Comparison of ENCODE assay signal across 19 mouse cellular contexts in genomic region chr3:136678386-136678785, GRCm38 (mm10). TPM values are rescaled to one million over a fixed set of nuclear protein-coding genes. Genes with fewer than 3 reads are reported as not detected.
DNase-seq lines count a peak whose midpoint lies in the region; ATAC-seq and TF ChIP-seq lines count a peak whose summit lies in the region.
"Had no signal": no experiment of that assay in that cellular context is flagged by ENCODE, and none has a peak within 500 bp of the region (broad histone marks: within the 10 kb centered on the region; RNA-seq: fewer than 3 reads in every experiment).

No protein-coding gene starts in this region.

- WGBS in forebrain, postnatal 0 days = 33% methylated on average over 8 of the region's 8 CpGs
- WGBS in forebrain, embryonic 13.5 days = 54% methylated on average over 8 of the region's 8 CpGs
- 29% methylated on average over 8 of the region's 8 CpGs for WGBS in lung, embryonic 15.5 days
- WGBS in lung, adult 2 months = 25% methylated on average over 8 of the region's 8 CpGs

- no peak overlapping the region for H3K27ac ChIP-seq in forebrain, postnatal 0 days (ENCODE audit: low read depth, low read length)
- no peak overlapping the region for H3K27ac ChIP-seq in forebrain, embryonic 13.5 days
- H3K27ac ChIP-seq in lung, embryonic 15.5 days = no peak overlapping the region
- H3K27ac ChIP-seq: embryonic facial prominence, embryonic 13.5 days; liver, embryonic 15.5 days had no signal

- H3K4me3 ChIP-seq in forebrain, postnatal 0 days (ENCODE audit: low read depth, low read length) = no peak overlapping the region
- H3K4me3 ChIP-seq in forebrain, embryonic 13.5 days = no peak overlapping the region
- no peak overlapping the region for H3K4me3 ChIP-seq in lung, embryonic 15.5 days
- no peak overlapping the region for H3K4me3 ChIP-seq in lung, adult 2 months (replicated peaks; ENCODE audit: extremely low read depth, low read depth, low read length)
- H3K4me3 ChIP-seq: embryonic facial prominence, embryonic 13.5 days; liver, embryonic 15.5 days; megakaryocyte, embryonic 14.5 days had no signal

- TF ChIP-seq POLR2A in lung, adult 2 months (IDR thresholded peaks at IDR 0.05; ENCODE audit: borderline replicate concordance, extremely low read depth, low read depth, low read length) = no peak

- H3K4me2 ChIP-seq in forebrain, postnatal 0 days (ENCODE audit: low read depth) = no peak overlapping the region
- H3K4me2 ChIP-seq in forebrain, embryonic 13.5 days = no peak overlapping the region
- H3K4me2 ChIP-seq in lung, embryonic 15.5 days = no peak overlapping the region
- H3K4me2 ChIP-seq: embryonic facial prominence, embryonic 13.5 days; heart, embryonic 11.5 days; liver, embryonic 15.5 days had no signal

- no peak overlapping the region for H3K9ac ChIP-seq in forebrain, postnatal 0 days
- no peak overlapping the region for H3K9ac ChIP-seq in forebrain, embryonic 13.5 days
- no peak overlapping the region for H3K9ac ChIP-seq in lung, embryonic 15.5 days
- H3K9ac ChIP-seq: embryonic facial prominence, embryonic 13.5 days; liver, embryonic 15.5 days had no signal

- no peaks in the 10 kb centered on the region for H3K36me3 ChIP-seq in forebrain, postnatal 0 days (ENCODE audit: insufficient read depth)
- H3K36me3 ChIP-seq in forebrain, embryonic 13.5 days (ENCODE audit: poor library complexity, severe bottlenecking) = no peaks in the 10 kb centered on the region
- no peaks in the 10 kb centered on the region for H3K36me3 ChIP-seq in lung, embryonic 15.5 days
- H3K36me3 ChIP-seq: embryonic facial prominence, embryonic 13.5 days; liver, embryonic 15.5 days had no signal

- no peaks in the 10 kb centered on the region for H3K27me3 ChIP-seq in forebrain, postnatal 0 days (ENCODE audit: insufficient read depth, low read length)
- H3K27me3 ChIP-seq in forebrain, embryonic 13.5 days = no peaks in the 10 kb centered on the region
- no peaks in the 10 kb centered on the region for H3K27me3 ChIP-seq in lung, embryonic 15.5 days
- H3K27me3 ChIP-seq: embryonic facial prominence, embryonic 13.5 days; liver, embryonic 15.5 days; megakaryocyte, embryonic 14.5 days had no signal

- ATAC-seq in forebrain, postnatal 0 days = peak; percentile 14; the same call in 1 of the 2 replicates
- ATAC-seq in forebrain, embryonic 13.5 days = no peak; the same call in 1 of the 2 replicates
- ATAC-seq in lung, embryonic 15.5 days (ENCODE audit: borderline replicate concordance, extremely low read depth, low FRiP score, low TSS enrichment) = peak; percentile 64; the same call in 1 of the 2 replicates
- ATAC-seq: hindbrain, embryonic 16.5 days; midbrain, embryonic 16.5 days had no signal

- TF ChIP-seq CTCF in forebrain, postnatal 0 days (IDR thresholded peaks at IDR 0.05; ENCODE audit: low read depth) = no peak
- no peak for TF ChIP-seq CTCF in lung, adult 2 months (IDR thresholded peaks at IDR 0.05; ENCODE audit: insufficient read depth, low read length)

- DNase-seq in adrenal gland, postnatal 14 days = peak; percentile 60
- no peak for DNase-seq in adrenal gland, adult 8-10 months
- DNase-seq in forebrain, postnatal 0 days = no peak
- DNase-seq in lung, adult 2 months = no peak
- peak; percentile 45 for DNase-seq in adrenal gland, postnatal 25 days
- DNase-seq in right cerebral cortex, adult 18-20 months = no peak
- DNase-seq: heart, postnatal 14 days; kidney, adult 18-20 months; kidney, postnatal 10 days; spleen, adult 18-20 months; thymus, adult 18-20 months had no signal

- no peaks in the 10 kb centered on the region for H3K9me3 ChIP-seq in forebrain, postnatal 0 days (ENCODE audit: low read length)
- H3K9me3 ChIP-seq in forebrain, embryonic 13.5 days (replicated peaks) = no peaks in the 10 kb centered on the region
- no peaks in the 10 kb centered on the region for H3K9me3 ChIP-seq in lung, embryonic 15.5 days
- H3K9me3 ChIP-seq: embryonic facial prominence, embryonic 13.5 days; liver, embryonic 15.5 days; megakaryocyte, embryonic 14.5 days had no signal

- H3K4me1 ChIP-seq in forebrain, postnatal 0 days (ENCODE audit: insufficient read depth) = peaks cover 10% of the 10 kb centered on the region; the same call in 1 of the 2 replicates
- peaks cover 40% of the 10 kb centered on the region for H3K4me1 ChIP-seq in forebrain, embryonic 13.5 days
- H3K4me1 ChIP-seq in lung, embryonic 15.5 days = peaks cover 44% of the 10 kb centered on the region
- H3K4me1 ChIP-seq in lung, adult 2 months (ENCODE audit: control insufficient read depth, insufficient read depth, low read length) = peaks cover 18% of the 10 kb centered on the region

RNA-seq across cellular contexts. Expression of gene Ppp3ca, which starts 8.5 kb away (rescaled TPM):
- 46.9 and 56.3 TPM in 2 replicates for total RNA-seq in adrenal gland, postnatal 14 days (2021)
- total RNA-seq in adrenal gland, adult 8-10 months (2022) = 10 to 100 TPM; 42.5 to 52.3 (median 49.2) TPM
- 223 and 229 TPM in 2 replicates for total RNA-seq in forebrain, postnatal 0 days (2014; rRNA removed)
- polyA plus RNA-seq in forebrain, postnatal 0 days (2015; fragmentation: Nextera tagmentation; extraction: Ambion mirVana) = 162 and 231 TPM in 2 replicates
- 82.4 and 82.8 TPM in 2 replicates for polyA plus RNA-seq in forebrain, embryonic 13.5 days (2015; fragmentation: Nextera tagmentation; extraction: Ambion mirVana)
- 64.1 and 64.6 TPM in 2 replicates for polyA plus RNA-seq in lung, embryonic 15.5 days (2015; fragmentation: Nextera tagmentation; extraction: Ambion mirVana)
- 37.2 and 78.6 TPM in 2 replicates for polyA plus RNA-seq in lung, adult 2 months (2012; rRNA removed)
- total RNA-seq in adrenal gland, postnatal 25 days (2021) = 68.9 and 78.4 TPM in 2 replicates

Comparison
In these comparisons a context has a peak if more than half of its experiments do, and no peak if none do; other contexts are left out.
1. DNase-seq: peak in adrenal gland, postnatal 14 days (single experiment) and adrenal gland, postnatal 25 days (single experiment); none in adrenal gland, adult 8-10 months (single experiment), forebrain, postnatal 0 days (single experiment), lung, adult 2 months (single experiment) and right cerebral cortex, adult 18-20 months (single experiment).